Mouse (Mus musculus) liver, adult 2 months (tissue): ENCODE data around the gene Epx.

ENCODE experiments used
- CTCF ChIP-seq: fragments of 200-500 bp; IDR thresholded peaks from 2 replicates; pipeline ENCODE4 v1.5.1; 2011; ENCODE audit warnings: low read depth, low read length, control low read depth
- POLR2A ChIP-seq: fragments of 200-500 bp; IDR thresholded peaks from 2 replicates; pipeline ENCODE4 v1.6.1; 2011; ENCODE audit warnings: low read length, control low read depth; ENCODE audit not compliant: insufficient read depth; ENCODE audit errors: extremely low read depth

GRCm38 (mm10) chr11:87853597-87853954, 21.8 kb downstream of the Epx start:
- TF ChIP-seq CTCF (no peak), POLR2A (no peak)
